Mouse (Mus musculus): ENCODE measurements around the gene Cox7a1. TPM values are rescaled to one million over a fixed set of nuclear protein-coding genes. Genes with fewer than 3 reads are reported as not detected.

Gene Cox7a1
- total and polyA plus RNA-seq, 2 experiments from 2014 or later = 816 to 1,339 TPM

GRCm38 (mm10) chr7:30215875-30216274 is 31.9 kb downstream of the Cox7a1 start:
- H3K4me3 ChIP-seq (ENCODE audit: low read depth, low read length) = no peak overlapping the region
- no peak overlapping the region for H3K9ac ChIP-seq (replicated peaks; ENCODE audit: low read depth, low read length)
- H3K4me1 ChIP-seq (ENCODE audit: control insufficient read depth, insufficient read depth) = 0 out of 2 replicates have a peak, but pooled peaks cover 9% of the 10 kb centered on the region
- no peaks in the 10 kb centered on the region for H3K9me3 ChIP-seq (replicated peaks; ENCODE audit: control insufficient read depth, low read length)
- ATAC-seq (ENCODE audit: insufficient read depth, low read depth) = no peak
- no peaks in the 10 kb centered on the region for H3K36me3 ChIP-seq (replicated peaks; ENCODE audit: control insufficient read depth, insufficient read depth, low read length)
- no peak overlapping the region for H3K4me2 ChIP-seq (ENCODE audit: low read depth, low read length)
- 78% methylated on average over 3 of the region's 3 CpGs for WGBS
- TF ChIP-seq CTCF (IDR thresholded peaks at IDR 0.05; ENCODE audit: low read depth) = no peak
- no peak for TF ChIP-seq EP300 (IDR thresholded peaks at IDR 0.05; ENCODE audit: low read depth)
- no peaks in the 10 kb centered on the region for H3K27me3 ChIP-seq (ENCODE audit: control insufficient read depth, insufficient read depth, low read length)
- no peak for DNase-seq (ENCODE audit: low spot score)
- H3K27ac ChIP-seq (ENCODE audit: low read depth) = no peak overlapping the region

- 0 out of 2 replicates have a peak, but pooled peaks cover 9% of the 10 kb centered on the region for H3K4me1 ChIP-seq (ENCODE audit: control insufficient read depth, insufficient read depth)
- DNase-seq (ENCODE audit: low spot score) = peak; percentile 82
- no peak overlapping the region for H3K4me3 ChIP-seq (ENCODE audit: low read depth, low read length)
- peak overlapping the region; percentile 39; the same call in 1 of the 2 replicates for H3K4me2 ChIP-seq (ENCODE audit: low read depth, low read length)
- H3K27me3 ChIP-seq (ENCODE audit: control insufficient read depth, insufficient read depth, low read length) = no peaks in the 10 kb centered on the region
- no peak overlapping the region for H3K27ac ChIP-seq (ENCODE audit: low read depth)
- peak; percentile 71 for ATAC-seq (ENCODE audit: insufficient read depth, low read depth)
- H3K9me3 ChIP-seq (replicated peaks; ENCODE audit: control insufficient read depth, low read length) = no peaks in the 10 kb centered on the region
- H3K36me3 ChIP-seq (replicated peaks; ENCODE audit: control insufficient read depth, insufficient read depth, low read length) = no peaks in the 10 kb centered on the region
- TF ChIP-seq CTCF (IDR thresholded peaks at IDR 0.05; ENCODE audit: low read depth) (peak; percentile 98), EP300 (IDR thresholded peaks at IDR 0.05; ENCODE audit: low read depth) (no peak)
- WGBS = under 1% methylated on average over 16 of the region's 16 CpGs
- no peak overlapping the region for H3K9ac ChIP-seq (replicated peaks; ENCODE audit: low read depth, low read length)
Observed at GRCm38 (mm10) chr7:30216723-30217151, 32.8 kb downstream of the Cox7a1 start.

- no peaks in the 10 kb centered on the region for H3K36me3 ChIP-seq (replicated peaks; ENCODE audit: control insufficient read depth, insufficient read depth, low read length)
- H3K4me2 ChIP-seq (ENCODE audit: low read depth, low read length) = no peak overlapping the region
- no peak for DNase-seq (ENCODE audit: low spot score)
- WGBS = 70% methylated on average over 2 of the region's 2 CpGs
- H3K4me1 ChIP-seq (ENCODE audit: control insufficient read depth, insufficient read depth) = 0 out of 2 replicates have a peak, but pooled peaks cover 9% of the 10 kb centered on the region
- no peaks in the 10 kb centered on the region for H3K27me3 ChIP-seq (ENCODE audit: control insufficient read depth, insufficient read depth, low read length)
- no peak for ATAC-seq (ENCODE audit: insufficient read depth, low read depth)
- no peak overlapping the region for H3K4me3 ChIP-seq (ENCODE audit: low read depth, low read length)
- no peaks in the 10 kb centered on the region for H3K9me3 ChIP-seq (replicated peaks; ENCODE audit: control insufficient read depth, low read length)
- no peak overlapping the region for H3K9ac ChIP-seq (replicated peaks; ENCODE audit: low read depth, low read length)
- no peak overlapping the region for H3K27ac ChIP-seq (ENCODE audit: low read depth)
- no peak for TF ChIP-seq EP300 (IDR thresholded peaks at IDR 0.05; ENCODE audit: low read depth)
- no peak for TF ChIP-seq CTCF (IDR thresholded peaks at IDR 0.05; ENCODE audit: low read depth)
Observed at GRCm38 (mm10) chr7:30217277-30217676, 33.3 kb downstream of the Cox7a1 start.

GRCm38 (mm10) chr7:30219293-30220007 is 35.5 kb downstream of the Cox7a1 start:
- Histone ChIP-seq H3K9ac (replicated peaks; ENCODE audit: low read depth, low read length) (peak overlapping the region; percentile 72), H3K27ac (ENCODE audit: low read depth) (peak overlapping the region; percentile 73), H3K4me2 (ENCODE audit: low read depth, low read length) (peak overlapping the region; percentile 94), H3K27me3 (ENCODE audit: control insufficient read depth, insufficient read depth, low read length) (no peaks in the 10 kb centered on the region), H3K36me3 (replicated peaks; ENCODE audit: control insufficient read depth, insufficient read depth, low read length) (peaks cover 10% of the 10 kb centered on the region), H3K4me1 (ENCODE audit: control insufficient read depth, insufficient read depth) (0 out of 2 replicates have a peak, but pooled peaks cover 9% of the 10 kb centered on the region), H3K9me3 (replicated peaks; ENCODE audit: control insufficient read depth, low read length) (no peaks in the 10 kb centered on the region), H3K4me3 (ENCODE audit: low read depth, low read length) (peak overlapping the region; percentile 54)
- 2% methylated on average over 16 of the region's 16 CpGs for WGBS
- TF ChIP-seq CTCF (IDR thresholded peaks at IDR 0.05; ENCODE audit: low read depth) (no peak), EP300 (IDR thresholded peaks at IDR 0.05; ENCODE audit: low read depth) (no peak)
- peak; percentile 67 for ATAC-seq (ENCODE audit: insufficient read depth, low read depth)
- DNase-seq (ENCODE audit: low spot score) = peak; percentile 65

GRCm38 (mm10) chr7:30220008-30220356 is 36.0 kb downstream of the Cox7a1 start:
- no peaks in the 10 kb centered on the region for H3K27me3 ChIP-seq (ENCODE audit: control insufficient read depth, insufficient read depth, low read length)
- H3K27ac ChIP-seq (ENCODE audit: low read depth) = peak overlapping the region; percentile 73
- WGBS = 20% methylated on average over 11 of the region's 11 CpGs
- H3K36me3 ChIP-seq (replicated peaks; ENCODE audit: control insufficient read depth, insufficient read depth, low read length) = peaks cover 12% of the 10 kb centered on the region
- peak overlapping the region; percentile 72 for H3K9ac ChIP-seq (replicated peaks; ENCODE audit: low read depth, low read length)
- TF ChIP-seq CTCF (IDR thresholded peaks at IDR 0.05; ENCODE audit: low read depth) (no peak), EP300 (IDR thresholded peaks at IDR 0.05; ENCODE audit: low read depth) (no peak)
- H3K9me3 ChIP-seq (replicated peaks; ENCODE audit: control insufficient read depth, low read length) = no peaks in the 10 kb centered on the region
- peak; percentile 34; the same call in 1 of the 2 replicates for ATAC-seq (ENCODE audit: insufficient read depth, low read depth)
- 0 out of 2 replicates have a peak, but pooled peaks cover 9% of the 10 kb centered on the region for H3K4me1 ChIP-seq (ENCODE audit: control insufficient read depth, insufficient read depth)
- H3K4me3 ChIP-seq (ENCODE audit: low read depth, low read length) = peak overlapping the region; percentile 54
- H3K4me2 ChIP-seq (ENCODE audit: low read depth, low read length) = peak overlapping the region; percentile 94
- DNase-seq (ENCODE audit: low spot score) = peak; percentile 46
